Mouse (Mus musculus) adrenal gland, adult (tissue): ENCODE measurements around the gene Tmem253.

ENCODE experiments used
- DNase-seq, 2 experiments: peaks; one replicate each; pipeline ENCODE4 v3.0.0; 2022 to 2023; ENCODE audit warnings: low spot score in 1 of 2; ENCODE audit not compliant: inconsistent age in 2 of 2

The Tmem253 gene

DNA sequence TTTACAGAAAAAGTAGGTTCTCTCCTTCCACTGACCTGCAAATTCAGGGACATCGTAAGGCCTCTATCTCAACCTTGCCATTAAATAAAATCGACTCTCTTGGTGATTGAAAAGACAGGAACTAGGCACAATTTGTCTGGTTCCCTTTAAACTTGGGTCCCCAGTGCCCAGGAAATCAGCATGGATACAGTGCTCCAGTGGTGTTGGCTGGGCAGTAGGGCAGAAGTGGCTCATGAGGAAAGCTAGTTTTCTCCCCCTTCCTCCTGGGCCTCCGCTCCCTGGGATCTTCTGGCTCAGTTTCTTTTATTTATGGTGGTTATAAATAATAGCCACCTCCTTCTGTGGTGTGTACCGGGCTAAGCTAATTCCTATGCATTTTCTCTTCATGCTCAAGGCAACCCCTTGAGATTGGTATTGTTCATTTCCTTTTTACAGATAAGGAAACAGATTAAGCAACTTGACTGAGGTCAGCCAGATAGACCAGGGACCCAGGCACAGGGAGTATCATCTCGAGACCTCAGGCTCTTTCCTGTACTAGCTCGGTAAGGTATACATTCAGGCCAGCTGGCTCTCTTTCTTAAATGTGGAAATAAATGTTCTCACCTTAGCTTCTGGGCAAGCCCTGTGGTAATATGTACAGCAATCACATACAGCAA, at the start of gene Tmem253:
Gene Tmem253, plus strand, starts transcription at position 214 of the 656 bp plus-strand sequence.
- DNase-seq, result peak in 1 of 2 experiments; percentile 71

DNA sequence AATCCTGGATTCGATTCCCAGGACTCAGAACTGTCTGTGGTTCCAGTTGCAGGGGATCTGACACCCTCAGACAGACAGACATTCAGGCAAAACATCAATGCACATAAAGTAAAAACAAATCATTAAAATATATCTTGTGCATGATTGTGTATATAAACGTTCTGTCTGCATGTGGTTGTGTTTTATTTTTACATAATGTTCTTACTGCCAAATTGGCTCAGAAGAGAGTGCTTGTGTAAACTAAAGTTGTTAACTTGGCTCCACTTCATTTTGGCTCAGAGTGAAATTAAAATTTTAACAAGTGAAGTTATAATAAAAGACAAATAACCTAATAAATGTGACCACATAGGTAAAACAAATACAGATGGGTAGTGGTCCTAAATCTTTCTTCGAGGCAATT, 48.1 kb upstream of the Tmem253 start:
- DNase-seq, result no peak

DNA sequence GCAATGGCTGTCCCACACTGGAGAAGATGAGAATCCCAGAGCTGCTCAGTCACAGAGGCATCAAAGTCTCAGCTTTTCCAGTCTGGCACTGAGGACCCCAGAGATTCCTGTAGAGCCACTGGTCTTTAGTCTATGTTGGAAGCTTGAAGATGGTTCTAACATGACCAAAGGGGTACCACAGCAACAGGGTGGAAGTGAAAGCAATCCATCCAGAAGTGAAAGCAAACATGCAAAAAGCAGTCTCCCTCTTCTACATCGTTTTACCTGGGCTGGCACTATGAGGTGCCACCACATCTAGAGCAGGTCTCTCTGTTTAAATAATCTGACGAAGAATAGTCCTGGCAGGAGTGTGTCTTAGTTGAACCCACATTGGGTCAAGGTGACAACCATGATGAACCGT, 36.2 kb upstream of the Tmem253 start:
- DNase-seq, result peak in 1 of 2 experiments; percentile 35

DNA sequence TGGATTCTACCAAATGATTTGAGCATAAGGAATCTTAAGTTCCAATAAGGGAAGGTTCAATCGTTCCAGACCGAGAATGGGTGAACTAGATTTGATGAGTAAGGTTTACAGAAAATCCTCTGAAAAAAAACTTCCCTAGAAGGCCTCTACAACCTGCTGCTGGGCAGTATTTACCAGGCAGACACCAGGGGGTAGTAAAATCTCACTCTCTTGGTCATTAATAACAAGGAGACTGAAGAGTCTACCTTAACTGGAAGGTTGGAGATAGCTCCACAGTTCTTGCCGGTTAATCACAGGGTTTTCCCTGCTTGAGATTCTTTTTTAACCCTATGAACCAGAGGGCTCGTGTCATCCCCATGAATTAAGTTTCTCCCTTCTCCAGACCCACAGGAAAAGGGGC, 32.2 kb upstream of the Tmem253 start:
- no peak for DNase-seq

DNA sequence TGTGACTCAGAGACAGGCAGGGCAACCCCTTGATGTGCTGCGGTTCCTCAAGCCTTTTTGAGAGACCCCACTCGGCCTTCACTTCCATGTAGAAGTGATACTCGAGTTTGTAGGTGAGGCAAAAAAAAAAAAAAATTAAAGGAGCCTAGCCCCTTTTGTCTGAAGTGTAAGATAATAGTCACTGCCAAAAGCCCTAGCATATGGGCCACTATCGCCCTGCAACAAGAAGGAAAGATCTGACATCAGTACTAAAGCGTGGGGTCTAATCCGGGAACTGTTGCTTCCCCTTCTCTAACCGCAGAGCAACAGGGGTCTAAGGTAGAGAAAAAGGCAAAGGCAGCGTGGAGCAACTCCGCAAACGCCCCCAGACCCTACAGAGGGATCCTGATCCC, 31.6 kb upstream of the Tmem253 start:
- no peak for DNase-seq

DNA sequence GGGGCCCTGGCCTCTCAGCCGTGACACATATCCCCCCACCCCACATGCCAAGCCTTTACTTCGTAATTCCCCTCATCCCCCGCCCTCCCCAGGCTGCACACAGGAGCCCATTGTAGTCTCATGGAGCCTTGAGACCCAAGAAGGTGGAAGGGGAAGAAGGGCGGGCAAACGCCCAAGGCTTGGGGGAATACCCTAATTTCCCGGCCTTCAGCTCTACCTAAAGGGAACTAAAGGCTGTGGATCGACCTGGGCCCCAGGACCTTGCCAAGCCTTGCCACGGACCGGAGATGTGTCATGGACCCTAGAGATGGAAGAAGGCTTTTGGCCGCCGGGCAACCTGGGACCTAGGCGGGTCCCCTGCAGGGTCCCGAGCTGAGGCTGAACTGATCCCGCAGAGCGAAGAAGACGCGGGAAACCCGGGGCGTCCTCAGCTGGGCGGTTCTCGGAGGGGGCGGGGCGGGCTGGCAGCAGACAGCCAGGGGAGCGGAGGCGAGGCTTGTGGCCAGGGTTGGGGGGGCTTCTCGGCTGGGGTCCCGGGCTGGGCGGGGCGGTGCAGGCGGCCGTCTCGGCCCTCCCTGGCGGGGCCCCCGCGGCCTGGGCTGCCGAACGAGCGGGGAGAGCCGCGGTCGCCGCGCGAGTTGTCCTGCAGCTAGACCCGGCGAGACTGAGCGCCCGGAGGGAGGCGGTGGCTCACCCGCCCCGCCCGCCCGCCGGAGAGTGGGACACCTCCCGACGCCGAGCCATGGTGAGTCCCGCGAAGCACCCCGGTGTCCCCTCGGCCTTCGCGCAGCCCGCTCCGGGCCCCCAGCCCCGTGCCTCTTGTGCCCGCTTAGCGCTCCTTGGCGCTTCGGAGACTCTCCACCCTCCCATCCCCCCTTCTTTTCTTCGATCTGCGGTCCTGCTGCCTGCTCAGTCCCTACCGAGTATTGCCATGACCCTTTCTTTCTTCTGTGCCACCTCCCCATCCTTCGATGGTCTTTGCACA, 30.9 kb upstream of the Tmem253 start, which contains the start of gene Arhgef40:
Gene Arhgef40, plus strand, starts transcription at position 473 of the 985 bp plus-strand sequence.
- peak; percentile 77 to 89 for DNase-seq

DNA sequence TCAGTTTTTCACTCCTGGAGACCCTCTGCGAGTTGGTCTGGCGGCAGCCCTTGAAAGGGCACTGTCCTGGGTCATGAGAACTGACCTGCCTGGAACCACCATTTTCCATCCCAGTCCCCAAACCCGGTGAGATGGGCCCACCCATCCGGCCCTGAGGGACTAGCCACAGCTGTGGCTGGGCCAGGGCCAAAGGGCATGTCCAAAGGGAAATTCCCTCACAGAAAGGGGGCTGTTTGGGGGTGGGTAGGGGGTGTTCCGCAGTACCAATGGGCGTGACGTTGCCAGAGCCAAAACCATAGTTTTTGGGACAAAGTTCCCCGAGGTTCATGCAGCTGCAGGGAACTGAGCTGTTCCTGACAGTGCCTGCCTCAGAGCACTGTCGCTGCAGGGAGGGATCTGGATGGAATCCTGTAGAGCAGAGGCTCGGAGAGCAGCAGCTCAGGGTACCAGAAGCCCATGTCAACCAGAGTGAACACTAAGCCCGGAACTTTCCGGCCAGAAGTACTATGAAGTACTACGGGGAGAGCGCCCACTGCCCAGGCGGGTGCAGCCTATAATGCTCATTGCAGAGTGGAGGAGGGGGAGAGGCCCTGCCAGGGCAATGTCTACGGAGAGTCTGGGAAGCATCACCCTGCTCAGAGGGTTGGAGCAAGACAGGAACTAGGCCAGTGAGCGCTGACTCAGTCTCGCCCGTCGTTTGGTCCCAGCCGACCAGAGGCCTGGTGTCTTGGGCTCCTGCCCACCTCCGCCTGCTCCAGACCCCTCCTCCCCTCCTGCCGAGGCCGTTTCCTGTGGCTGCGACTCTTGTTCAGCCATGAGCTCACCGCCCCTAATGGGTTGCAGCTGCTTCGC, 29.9 kb upstream of the Tmem253 start:
- peak; percentile 83 to 92 for DNase-seq

DNA sequence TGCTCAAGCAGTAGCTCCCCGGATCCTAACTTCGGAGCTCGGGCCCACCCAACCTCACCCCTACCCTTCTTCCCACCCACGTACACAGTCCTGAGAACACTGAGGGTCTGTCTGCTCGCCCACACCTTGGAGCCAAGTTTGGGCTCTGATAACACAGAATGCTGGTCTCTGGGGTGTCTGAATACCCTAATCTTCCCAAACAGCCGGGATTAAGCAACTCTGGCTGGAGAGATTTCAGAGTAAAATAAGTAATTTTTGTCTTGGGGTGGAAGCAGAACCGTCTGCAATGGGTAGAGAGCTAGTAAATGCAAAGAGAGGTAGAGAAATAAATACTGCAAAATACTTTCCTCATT, 29.3 kb upstream of the Tmem253 start:
- DNase-seq, result no peak

DNA sequence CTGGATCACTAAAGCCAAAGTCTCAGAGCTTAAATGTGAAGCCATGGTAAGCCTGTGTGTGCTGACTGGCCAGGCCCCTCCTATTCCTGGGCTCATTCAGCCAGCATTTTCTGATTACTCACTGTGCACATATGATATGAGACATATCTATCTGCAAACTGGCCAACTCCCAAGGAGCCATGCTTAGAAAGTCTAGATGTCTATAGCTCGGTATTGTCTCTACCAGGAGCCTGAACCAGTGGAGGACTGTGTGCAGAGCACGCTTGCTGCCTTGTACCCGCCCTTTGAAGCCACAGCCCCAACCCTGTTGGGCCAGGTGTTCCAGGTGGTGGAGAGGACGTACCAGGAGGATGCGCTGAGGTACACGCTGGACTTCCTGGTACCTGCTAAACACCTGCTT, 28.3 kb upstream of the Tmem253 start:
- no peak for DNase-seq

DNA sequence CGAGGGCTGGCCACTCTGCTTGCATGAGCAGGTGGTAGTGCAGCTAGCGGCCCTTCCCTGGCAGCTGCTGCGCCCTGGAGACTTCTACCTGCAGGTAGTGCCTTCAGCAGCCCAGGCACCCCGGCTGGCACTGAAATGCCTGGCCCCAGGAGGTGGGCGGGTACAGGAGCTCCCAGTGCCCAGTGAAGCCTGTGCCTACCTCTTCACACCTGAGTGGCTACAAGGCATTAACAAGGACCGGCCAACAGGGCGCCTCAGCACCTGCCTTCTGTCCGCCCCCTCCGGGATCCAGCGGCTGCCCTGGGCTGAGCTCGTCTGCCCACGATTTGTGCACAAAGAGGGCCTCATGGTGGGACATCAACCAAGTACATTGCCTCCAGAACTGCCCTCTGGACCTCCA, 26.7 kb upstream of the Tmem253 start:
- DNase-seq, result no peak

DNA sequence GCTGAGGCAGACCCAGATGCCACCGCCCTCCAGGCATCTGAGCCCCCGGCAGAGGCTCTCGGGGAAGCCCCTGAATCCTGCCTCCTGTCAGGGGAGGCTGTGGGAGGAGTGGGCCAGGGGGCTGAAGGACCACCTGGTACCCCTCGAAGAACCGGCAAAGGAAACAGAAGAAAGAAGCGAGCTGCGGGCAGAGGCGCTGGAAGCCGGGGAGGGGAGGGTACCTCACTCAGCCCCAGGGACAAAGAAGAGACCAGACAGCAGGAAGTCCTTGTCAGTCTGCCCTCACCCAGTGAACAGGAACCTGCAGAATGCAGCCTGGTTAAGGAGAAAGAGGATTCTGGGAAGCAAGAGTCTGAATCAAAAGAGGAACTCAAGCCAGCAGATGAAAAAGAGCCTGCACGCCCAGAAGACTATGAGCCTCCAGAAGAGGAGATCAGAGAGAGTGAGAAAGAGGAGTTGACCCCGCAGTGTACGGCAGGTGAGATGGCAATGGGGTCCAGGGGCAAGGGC, 25.9 kb upstream of the Tmem253 start:
- DNase-seq, result no peak

DNA sequence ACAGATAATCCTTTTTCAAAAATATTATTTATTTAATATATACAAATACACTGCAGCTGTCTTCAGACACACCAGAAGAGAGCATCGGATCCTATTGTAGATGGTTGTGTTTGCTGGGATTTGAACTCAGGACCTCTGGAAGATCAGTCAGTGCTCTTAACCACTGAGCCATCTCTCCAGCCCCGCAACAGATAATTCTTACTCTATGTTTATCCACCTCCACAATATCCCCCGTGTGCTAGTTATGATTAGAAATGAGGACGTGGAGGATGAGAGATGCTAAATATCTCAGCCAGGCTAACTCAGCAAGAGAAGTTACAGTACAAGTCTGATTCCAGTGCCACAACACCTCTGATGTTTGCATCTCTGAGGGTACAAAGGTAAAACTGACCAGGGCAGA, 21.0 kb upstream of the Tmem253 start:
- no peak for DNase-seq

DNA sequence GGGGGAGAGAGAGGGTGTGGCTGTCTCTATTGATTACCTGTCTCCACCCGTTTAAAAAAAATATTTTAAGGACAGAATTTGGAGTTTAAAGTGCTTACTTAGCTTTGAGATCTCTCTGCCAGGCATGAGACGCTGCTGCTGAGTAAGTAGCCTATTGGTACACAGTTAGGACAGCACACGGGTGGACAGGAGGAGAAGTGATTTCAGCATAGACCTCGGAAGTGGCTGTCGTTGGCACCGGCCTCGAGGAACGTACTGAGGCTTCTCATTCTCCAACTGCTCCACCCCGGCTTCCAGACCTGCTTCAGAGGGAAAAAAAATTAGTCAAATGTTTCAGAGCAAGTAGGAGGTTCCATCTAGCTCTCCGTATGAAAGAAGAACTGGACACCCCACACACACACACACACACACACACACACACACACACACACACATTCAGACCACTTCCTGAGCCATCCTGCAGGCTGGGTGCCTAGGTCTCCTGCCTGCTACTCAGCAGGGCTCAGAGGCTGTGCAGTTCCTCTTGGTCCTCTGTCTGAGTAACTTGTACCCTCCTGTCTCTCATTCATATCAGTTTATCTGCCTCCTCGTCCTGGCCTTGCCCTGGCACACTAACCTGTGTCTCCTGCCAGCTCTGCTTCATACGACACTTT, 20.1 kb upstream of the Tmem253 start:
- DNase-seq, result peak in 1 of 2 experiments; percentile 22

DNA sequence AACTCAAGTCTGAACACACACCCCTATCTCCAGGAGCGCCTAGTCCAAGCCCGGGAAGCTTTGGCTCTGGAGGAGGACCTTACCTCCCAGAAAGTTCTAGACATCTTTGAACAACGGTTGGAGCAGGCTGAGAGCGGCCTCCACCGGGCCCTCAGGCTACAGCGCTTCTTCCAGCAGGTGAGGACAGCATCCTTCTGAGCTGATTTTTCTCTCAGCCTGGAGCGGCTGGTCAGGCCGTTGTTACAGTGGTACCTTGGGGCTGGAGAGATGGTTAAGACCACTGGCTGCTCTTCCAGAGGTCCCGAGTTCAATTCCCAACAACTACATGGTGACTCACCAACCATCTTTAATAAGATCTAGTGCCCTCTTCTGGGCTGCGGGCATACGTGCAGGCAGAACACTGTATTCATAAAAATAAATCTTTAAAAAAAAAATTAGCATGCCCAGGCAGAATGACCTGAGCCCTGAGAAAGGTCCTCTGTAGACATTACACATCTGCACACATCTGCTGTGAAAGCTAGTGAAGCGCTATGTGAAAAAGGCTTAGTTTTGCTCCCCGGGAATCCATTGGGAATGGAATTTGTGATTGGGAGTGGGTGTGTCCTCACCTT, 19.1 kb upstream of the Tmem253 start:
- DNase-seq, result peak in 1 of 2 experiments; percentile 42

DNA sequence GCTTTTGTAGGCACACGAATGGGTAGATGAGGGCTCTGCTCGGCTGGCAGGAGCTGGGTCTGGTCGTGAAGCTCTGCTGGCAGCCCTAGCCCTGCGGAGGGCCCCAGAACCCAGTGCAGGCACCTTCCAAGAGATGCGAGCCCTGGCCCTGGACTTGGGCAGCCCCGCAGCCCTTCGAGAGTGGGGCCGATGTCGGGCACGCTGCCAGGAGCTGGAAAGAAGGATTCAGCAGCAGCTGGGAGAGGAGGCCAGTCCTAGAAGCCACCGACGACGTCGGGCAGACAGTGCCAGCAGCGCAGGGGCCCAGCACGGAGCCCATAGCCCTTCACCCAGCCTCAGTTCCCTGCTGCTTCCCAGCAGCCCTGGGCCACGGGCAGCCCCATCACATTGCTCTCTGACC, 18.6 kb upstream of the Tmem253 start:
- DNase-seq, result peak in 1 of 2 experiments; percentile 28

DNA sequence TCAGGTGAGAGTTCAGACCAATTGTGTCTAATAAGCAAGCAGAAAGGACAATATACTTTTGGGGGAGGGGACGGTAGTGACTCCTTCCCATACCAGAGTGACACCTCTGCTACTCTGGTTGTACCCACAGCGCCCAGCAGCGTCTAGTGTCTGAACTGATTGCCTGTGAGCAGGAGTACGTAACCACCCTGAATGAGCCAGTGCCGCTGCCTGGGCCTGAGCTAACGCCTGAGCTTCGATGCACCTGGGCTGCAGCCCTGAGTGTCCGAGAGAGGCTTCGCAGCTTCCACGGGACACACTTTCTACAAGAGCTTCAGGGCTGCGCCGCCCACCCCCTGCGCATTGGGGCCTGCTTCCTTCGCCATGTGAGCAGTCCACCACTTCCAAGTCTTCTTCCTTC, 18.0 kb upstream of the Tmem253 start:
- DNase-seq, result peak in 1 of 2 experiments; percentile 21

DNA sequence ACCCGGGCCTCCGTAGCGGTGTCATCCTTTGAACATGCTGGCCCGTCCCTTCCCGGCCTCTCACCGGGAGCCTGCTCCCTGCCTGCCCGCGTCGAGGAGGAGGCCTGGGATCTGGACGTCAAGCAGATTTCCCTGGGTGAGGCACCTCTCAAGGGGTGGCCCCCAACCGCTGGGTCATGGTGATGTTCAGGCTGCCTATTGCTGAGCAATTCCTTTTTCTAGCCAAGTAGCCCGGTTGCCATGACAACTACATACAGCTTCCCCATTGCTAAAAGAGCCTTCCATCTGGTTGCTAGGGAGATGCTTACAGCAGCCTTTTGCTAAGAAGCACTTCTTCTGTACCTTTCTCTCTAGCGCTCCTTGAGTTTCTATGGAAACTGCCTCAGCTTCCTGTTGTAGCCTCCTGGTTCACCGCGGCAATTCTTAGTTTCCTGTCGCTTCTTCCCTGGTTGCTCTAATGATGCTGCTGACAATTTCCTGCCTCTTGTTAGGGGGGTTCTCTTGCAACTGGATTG, 11.4 kb upstream of the Tmem253 start:
- peak; percentile 21 to 55 for DNase-seq

DNA sequence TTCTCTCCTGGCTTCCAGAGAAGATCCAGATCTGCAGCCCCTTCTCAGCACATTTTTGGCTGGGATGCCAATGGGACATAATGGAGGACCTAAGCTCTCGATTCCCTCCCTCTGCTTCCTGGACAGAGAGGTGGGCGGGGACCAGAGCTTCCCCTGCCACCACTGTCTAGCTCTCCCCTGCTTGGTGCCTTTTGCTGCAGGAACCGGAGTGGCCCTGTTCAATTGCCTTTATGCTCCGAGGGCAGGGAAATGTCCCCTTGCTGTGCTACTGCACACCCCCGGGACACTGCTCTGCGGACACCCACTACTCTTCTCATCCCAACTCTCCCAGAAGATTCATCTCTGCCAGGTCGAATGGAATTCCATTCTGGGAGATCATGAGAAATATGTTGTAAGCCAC, 10.3 kb upstream of the Tmem253 start:
- DNase-seq, result peak in 1 of 2 experiments; percentile 29

DNA sequence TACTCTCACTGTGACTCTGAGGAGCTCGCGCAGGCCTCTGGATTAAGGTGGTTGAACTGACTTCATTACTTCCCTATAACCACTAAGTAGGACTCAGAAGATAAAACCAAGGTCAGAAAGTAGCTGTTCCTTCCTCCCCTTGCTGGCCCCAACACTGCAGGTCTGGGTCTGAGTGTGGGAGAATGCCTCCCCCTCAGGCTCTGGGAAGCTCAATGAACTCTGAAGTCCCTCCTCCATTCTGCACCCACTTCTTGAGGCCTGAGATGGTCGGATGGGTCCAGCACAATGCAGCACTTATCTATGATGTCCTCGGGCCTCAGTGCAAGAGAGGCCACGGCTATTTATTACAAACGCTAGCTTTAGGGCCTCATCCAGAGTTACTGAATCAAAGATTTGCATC, 9.8 kb upstream of the Tmem253 start:
- DNase-seq, result peak in 1 of 2 experiments; percentile 27

DNA sequence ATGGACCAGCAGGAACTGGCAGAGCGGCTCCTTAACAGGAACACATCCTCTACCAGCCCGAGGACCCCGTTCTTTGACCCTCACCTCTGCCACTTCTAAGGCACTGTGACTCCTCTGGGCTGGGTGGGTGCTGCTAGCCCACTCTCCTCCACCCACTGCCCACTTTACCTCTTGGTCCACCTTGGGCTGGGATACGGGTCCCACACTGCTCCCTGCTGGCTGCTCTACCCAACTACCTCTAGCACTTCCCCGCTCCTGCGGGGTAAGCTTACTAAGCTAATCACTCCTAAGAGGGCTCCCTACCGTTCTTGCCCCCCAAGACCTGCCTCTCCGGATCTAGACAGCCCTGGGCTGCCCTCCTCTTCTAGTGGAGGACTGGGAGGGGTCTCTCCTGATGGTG, 9.2 kb upstream of the Tmem253 start:
- no peak for DNase-seq
